Mouse (Mus musculus) frontal cortex, postnatal 14 days (tissue): ENCODE results near the gene Plcb4.

Experiments
- DNase-seq, 2 experiments: peaks; one replicate each; pipeline ENCODE4 v3.0.0; 2022; ENCODE audit warnings: low spot score in 2 of 2

Gene Plcb4

DNA sequence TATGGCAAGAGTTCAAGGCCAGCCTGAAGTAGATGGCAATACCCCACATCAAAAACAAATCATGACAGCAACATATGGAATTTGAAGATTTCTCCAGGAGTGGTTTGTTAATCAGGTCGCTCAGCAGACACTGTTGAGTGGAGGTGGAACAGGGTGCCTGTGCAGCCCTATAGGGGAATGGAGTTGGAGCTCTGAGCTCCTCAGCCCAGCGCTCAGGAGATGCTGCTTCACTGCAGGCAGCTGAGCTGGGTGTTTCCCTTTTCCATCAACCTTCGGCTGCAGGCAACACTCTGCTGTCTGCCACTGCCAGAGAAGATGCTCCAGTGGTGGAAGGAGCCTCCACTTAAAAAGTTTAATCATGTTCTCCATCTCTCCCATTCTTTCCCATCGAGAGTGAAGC is 149.5 kb downstream of the Plcb4 start:
- no peak for DNase-seq

DNA sequence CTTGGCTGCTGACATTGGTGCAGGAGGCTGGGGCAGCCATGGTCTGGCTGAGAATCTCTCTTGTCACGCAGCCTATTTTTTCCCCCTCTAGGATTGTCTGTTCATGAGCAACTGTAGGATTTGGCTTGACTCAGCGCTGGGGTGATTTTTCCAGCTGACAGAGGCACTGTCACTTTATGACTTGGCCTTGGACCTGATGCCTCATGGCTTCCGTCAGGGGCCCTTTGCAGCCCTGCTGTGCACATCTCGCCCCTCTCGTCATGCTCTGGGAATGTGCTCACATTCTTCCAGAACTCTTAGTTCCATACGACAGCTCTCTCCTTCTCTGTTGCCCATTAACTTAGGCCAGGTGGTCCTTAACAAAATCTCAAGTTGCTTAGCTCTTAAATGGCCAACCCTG is 152.0 kb downstream of the Plcb4 start:
- no peak for DNase-seq

DNA sequence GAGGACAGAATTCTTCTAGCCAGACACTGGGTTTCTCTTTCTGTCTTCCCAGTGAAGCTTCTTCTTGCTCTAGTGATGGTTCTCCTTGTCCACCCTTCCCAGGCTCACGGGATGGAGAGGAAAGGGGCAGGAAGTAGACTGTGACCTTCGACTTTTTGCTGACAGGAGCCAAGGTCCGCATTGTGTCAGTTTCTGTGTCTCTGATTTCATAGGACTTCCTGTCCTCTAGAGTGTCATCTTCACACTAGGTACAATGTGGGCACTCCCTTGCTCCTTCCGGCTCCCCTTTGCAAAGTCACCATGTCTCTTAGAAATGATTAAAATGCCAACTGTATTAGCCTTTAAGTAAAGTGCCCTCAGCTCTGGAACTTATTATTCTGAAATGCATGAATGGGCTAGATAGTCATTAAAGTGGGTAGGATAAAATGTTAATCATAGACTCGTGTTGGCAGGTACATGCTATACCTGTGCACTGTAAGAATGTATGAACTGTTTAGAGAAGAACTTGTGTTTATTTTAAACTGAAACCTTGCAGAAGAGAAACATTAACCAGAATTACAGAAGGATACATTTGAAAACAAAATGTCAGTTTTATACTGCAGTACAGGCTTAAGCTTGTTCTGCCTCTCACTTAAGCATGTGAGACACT is 152.8 kb downstream of the Plcb4 start:
- no peak for DNase-seq

DNA sequence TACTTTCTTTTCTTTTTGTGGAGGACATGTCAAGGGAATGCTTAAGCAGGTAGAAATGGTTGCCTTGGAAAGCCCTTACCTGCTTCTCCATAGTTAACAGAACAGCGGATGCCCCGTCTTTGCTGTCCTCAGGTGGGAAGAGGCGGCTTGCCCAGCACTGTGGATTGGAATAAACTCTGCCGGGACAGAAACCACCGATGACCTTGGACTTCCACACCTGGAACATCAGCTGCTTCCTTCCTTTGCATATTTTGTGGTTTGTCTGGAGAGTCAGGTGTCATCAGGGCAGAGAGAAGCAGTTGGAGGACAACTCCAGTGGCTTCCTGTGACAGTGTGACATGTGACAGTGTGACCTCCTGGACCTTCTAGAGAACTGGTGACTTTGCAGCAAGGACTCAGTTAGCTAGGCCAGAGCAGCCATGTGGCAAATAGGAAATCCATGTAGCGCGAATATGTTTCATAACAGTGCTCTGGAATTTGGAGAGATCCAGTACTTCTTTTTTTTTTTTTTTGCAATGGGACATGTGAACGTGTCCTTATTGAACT is 154.0 kb downstream of the Plcb4 start:
- no peak for DNase-seq

DNA sequence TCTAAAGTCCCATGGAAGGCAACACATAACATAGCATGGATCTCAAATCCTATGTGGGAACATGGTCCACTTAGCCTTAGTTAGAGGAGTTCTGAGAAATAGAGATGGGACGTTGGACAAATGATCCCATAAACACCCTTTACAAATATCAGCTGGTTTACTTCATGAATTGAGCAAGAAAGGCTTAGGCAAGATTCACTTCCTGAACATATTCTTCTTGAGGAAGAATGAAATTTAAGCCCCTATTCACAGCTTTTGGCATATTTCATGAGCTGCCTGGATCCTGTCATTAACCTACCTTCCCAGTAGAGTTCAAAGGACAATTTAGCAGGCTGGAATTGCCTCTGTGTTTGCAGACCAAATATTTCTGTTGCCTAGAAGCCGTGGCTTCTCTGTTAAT is 161.9 kb downstream of the Plcb4 start:
- no peak for DNase-seq

DNA sequence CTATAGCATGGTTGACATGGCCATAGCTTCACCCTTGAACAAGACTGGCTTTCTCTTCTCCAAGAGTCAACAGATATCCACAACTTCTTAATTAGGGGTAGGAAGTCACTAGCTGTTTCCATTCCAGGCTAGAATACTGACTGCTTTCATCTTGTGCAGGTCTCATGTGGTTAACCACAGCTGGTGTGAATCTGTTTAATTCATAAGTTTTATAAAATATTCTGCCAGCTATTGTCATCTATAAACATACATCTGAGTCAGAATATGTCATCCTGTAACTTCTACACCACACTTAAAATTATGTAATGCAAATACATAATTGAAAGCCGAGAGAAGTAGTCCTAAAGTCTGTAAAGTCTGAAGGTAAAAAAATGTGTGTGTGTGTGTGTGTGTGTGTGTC is 164.9 kb downstream of the Plcb4 start:
- DNase-seq, result no peak

DNA sequence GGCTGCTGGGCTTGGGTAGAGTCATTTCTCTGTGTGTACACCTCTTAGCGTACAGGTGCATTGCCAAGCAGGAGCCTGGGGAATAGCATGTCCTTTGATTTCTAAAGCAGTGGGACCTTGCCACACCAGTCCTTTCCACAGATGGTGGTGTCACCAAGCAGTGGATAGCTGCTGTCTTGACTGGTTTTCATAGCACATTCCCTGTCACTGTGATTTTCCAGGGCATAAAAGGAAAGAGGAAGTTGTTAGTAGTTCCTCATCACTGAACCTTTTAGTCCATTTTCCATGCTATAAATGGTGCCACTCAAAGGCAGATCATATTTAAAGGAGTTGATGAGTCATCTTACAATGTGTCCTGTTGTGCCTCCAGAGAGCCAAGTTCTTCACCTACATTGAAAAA is 165.9 kb downstream of the Plcb4 start:
- no peak for DNase-seq

DNA sequence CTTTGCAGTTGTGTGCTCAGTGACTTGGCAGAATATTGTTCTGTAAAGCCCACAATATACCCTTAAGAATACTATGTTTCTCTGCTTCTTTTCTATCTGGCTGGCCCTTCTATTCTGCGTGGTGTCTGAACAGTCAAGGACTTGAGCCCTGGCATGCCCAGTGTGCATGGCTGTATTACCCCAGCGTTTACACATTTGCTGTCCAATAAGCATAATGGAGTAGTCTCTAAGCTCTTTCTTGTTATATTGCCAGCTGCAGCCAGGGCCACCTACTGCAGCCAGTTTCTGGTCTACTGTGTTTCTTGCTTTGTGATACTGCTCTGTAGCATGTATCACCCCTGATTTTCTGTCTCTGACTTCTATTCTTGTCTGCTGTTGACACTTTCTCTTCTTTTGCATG is 166.8 kb downstream of the Plcb4 start:
- no peak for DNase-seq

DNA sequence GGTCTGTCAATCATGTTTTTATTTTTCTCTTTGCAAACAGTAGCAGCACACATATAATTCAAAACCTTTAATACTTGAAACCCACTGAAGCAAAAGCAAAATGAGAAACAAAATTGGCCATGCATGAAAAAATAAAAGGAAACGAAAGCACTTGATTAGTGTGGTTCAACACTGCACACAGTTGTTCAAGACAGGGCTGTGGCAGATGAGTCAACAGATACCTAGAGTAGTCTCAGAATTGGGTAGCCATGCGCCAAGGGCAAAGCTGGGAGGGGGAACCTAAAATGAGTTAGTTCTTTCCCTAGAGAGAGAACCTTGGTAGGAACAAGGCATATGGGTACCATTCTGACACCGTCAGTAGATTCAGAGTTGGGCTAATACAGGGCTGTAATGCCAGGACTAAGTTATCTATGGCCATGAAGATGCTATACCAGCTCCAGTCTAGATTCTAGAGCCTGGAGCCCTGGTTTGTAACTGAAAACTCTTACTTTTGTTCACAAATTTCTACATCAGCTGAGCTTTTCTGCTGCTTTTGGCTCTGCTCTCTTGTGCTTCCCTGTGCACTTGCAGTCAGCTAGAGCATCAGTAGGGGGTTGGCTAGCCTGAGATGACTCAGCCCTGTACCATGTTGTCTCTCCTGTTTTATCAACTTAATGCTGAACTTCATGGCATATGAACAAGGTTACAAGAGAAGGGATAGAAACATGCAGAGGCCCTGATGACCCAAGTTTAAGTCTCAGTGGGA is 168.0 kb downstream of the Plcb4 start:
- DNase-seq, result no peak

DNA sequence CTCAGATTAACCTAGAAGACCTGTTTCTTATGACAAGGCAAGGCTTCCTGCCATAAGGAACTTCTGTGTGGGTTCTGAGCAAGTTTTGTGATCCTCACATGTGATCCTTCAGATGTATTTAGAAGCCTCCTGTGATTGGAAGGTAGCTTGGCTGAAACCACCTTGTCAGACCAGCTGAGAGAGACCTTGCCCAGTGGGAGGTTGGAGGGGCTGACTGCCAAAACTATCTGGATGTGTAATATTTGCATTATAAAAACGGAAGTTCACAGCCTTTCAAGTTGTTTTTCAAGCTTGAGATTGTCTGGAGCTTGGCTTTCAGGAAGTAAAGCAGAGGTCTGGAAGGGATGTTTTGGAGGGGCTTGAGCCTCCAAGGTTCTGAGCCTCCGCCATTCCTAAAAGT is 169.6 kb downstream of the Plcb4 start:
- DNase-seq, result no peak

DNA sequence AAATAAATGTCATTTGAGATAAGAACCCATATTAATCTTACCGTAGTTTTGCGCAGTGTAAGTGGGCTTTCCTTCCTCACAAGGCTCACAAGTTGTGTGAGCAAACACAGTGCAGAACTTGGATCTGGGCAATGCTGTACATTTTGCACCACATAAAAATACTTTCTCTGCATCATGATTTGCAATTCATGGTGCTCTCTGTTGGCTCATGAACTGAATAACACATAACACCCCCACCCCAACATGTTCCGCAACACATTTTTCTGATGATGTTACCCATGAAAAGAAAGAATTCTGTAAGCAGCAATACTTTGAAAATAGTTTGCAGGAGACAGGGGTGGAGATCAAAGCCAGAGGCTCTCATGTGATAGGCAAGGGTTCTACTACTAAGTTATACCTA is 174.9 kb downstream of the Plcb4 start:
- no peak for DNase-seq

DNA sequence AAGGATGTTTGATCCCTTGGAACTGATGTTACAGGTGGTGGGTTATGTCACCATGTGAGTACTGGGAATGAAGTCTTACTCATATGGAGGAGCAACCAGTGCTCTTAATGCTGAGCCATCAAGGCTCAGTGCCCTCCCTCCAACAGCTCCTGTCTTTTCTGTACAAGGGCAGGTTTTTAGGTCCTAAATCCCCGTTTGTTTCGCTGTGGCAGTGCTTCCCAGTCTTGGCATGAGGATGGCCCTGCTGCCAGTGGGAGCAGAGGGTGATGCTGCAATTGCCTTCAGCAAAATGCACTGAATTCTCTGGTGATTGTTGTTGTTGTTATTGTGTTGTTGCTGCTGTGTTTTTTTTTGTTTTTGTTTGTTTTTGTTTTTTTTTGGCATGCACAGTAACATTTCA is 175.6 kb downstream of the Plcb4 start:
- DNase-seq, result no peak

DNA sequence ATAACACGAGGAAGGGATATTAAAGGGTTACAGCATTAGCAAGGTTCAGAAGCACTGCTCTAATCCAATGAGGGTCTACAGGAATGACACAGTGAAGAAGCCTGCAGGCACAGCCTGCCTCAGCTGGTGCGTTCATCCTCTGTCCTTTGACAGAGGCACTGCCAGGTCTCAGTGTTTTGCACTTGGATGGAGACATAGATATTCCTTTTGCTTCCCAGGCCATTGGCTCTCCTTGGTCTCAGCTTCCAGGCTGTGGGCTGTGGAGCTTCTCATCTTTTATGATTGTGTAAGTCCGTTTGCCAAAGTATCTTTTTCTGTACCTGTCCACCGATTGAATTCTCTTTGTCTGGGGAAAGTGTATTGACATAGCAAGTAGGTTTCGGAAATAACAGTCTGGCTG is 177.1 kb downstream of the Plcb4 start:
- no peak for DNase-seq

DNA sequence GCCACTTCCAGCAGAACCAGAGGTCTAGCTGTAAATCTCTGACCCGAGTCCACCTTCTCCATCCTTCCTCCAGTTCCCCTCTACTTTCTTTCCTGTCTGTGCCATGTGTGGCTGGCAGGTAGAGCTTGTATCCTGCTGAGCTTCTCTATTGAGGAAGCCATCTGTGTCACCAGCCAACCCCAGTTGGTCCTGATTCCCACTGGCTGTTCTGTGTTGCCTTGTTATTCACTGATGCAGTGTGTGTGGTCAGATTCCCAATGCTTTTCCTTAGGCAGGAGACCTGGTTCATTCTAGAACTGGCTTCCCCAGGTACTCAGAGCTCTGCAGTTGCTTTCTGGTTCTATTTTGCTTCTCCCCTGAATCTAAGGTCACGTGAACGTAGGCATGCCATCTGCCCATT is 177.6 kb downstream of the Plcb4 start:
- DNase-seq, result no peak

DNA sequence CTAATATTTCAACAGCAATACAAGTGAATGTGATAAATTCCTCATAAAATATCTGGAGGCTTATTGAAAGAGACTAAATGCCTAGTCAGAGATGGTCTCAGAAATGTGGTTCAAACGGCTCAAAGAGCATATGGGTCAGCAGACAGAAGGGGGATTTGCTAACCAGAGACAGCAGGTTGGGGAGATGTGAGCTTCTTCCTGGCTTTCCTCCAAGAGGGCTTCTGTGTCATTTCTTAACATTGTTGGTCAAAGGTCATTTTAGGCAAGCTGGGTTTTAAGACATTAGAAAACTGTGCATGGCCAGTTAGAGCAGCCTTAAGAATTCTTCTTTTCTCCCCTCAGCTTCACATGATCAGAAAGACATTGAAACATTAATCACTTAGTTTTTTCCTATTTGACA is 178.9 kb downstream of the Plcb4 start:
- no peak for DNase-seq

DNA sequence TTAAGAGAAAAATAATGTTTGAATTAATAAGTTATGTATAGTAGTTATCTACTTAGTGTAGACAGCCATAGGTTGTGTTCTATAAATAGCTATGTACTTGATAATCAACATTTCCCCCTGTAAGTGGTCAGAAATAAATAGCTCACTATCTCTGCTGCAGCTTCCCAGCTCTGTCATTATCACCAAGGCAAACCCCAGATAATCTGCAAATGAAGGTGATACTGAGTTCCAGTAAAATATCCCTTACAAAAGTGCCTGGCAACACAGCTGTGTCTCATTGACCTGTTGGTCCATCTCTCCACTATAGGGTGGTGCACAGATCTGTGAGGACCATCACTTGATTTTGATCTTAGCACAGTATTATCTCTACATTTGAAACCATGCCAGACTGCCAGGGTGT is 179.3 kb downstream of the Plcb4 start:
- no peak for DNase-seq

DNA sequence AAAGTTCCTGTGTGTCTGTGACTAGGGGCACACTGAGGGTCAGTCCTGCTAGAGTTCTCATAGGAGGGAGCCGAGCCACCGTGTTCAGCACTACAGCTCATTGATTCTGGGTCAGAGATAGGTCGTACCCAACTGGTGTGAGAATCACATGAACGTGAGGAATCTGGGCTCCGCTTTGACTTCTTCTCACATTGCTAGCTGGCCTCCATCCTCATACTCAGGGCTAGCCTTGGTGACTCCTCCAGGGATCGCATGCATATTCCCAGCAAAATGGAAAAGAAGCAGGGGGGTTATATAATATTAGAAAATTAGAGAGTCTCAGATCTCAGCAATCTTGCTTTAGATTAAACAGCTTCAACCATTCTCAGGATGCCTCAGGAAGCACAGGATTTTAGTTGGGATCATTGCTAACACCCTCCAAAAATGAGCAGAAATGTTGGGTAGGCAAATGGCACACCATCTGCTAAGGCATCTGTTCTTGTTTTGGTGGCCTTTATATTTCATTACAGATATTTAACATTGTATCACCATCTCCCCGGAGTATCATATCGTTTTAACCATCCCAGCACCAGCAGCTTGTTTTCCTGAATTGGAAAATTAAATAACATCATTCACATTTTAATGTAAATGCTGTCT is 180.0 kb downstream of the Plcb4 start:
- no peak for DNase-seq

DNA sequence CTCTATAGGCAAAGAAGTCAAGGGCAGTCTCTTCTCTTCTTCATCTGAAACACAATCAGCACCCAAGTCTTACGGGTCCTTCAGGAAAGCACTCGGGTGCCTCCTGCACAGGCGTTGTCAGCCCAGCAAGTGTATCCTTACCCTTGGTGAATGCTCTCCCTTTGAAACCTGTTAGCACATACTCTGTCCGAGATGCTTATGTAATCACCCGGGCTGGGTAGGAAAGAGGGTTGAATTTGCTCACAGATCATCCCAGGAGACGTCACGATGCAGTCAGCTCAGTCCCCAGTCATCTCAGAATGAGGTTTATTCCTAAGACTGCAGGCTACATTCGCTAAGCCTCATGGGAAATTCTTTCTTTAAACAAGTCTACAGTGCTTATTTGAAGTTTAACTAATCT is 184.9 kb downstream of the Plcb4 start:
- DNase-seq, result no peak

DNA sequence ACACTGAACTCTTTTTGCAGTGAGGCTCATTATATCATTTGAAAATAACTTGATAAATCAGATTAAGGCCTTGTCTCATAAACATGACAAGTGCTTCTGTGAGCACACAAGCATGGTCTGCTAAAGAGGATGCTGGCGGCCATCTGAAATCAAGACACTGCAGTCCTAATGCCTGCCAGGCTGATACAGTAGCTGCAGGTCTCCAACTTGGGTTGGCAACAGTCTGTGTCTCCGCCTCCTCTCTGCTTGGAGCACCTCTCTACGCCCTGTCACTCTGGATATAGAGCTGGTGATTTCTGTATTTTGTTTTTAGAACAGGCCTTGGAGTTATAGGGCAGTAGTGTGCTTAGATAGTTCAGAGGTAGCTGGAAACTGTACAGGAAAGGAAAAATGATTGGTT is 188.1 kb downstream of the Plcb4 start:
- DNase-seq, result no peak

DNA sequence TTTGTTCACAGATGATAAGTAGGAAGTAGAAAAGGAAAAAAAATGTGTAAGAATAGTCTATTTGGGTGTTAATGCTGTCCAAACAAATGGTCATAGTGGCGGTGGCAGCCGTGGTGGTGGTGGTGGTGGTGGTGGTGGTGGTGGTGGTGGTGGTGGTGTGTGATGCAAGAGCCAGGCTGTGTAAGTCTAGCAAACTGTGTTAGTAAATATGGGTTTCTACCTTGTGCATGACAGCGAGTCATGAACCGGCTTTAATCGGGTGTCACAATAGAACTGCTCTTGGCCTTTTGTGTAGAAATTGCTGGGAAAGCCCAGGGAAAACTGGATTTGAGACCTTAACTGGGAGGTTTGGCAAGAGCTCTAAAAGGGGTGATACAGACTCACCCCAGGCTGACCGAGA is 188.9 kb downstream of the Plcb4 start:
- no peak for DNase-seq

DNA sequence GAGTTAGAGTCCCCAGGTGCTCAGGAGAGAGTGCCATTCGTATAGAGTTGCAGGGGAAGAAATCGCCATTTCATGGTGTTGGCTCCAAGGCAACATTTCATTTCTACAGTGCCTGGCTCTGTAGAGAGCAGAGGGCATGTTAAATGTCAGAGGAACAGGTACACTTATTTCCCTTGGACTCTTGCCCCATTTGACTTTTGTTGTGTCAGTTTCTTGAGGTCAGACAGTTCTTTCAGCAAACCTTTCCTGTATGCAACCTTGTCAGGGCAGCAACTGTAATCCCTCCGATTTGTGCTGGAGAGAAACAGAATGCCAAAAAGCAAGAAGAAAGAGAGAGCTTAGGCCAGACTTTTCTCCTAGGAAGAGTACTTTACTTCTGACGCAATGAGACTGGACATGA is 189.4 kb downstream of the Plcb4 start:
- DNase-seq, result no peak

DNA sequence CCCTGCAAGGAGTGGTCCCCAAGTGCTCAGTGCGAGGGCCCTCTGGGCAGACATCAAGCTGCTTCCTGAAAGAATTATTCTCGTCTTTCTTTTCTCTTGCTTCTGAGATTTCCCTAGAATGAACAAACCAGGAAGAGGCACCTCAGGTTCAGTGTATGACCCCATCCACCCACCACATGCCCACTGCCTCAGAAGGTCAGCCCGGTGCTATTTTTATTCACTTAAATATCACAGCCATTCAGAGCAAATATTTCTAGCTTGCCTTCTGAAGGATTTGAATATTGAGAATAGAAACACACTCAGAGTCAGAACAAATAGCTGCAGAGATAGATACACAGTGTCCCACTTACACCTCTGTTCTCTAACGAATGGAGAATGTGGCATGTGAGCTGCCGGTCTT is 193.2 kb downstream of the Plcb4 start:
- DNase-seq, result no peak

DNA sequence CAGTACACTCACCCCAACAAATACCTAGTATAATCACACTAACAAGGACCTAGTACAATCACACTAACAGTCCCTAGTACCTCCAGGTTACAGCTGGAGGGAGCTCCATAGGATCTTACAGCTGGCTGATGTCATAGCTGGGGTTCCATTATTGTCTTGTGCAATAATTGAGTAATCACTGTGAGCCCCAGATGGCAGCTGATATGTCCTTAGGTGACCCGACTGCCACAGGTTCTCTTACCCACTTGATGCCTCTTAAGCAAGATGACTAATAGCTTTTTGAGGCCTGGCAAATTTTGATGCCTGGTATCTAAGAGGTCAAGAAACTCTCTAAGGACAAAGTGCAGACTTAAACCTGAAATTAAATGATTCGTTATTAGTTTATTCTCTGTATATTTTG is 194.3 kb downstream of the Plcb4 start:
- DNase-seq, result no peak
